Mouse (Mus musculus) forebrain, embryonic 12.5 days (tissue): ENCODE results near the gene Olfr889. TPM values are rescaled to one million over a fixed set of nuclear protein-coding genes. Genes with fewer than 3 reads are reported as not detected.
"Not testable (repeated sequence)": the region's sequence is repeated elsewhere in the genome, so short reads cannot be mapped to it uniquely, and the experiment has no call there.

ENCODE experiments used
- ATAC-seq: fragments of 200-750 bp; cut with Nextera tagmentation; 2 replicates; pipeline ENCODE4 v1.8.0; 2017; ENCODE audit warnings: moderate TSS enrichment; ENCODE audit not compliant: low FRiP score
- H3K27ac ChIP-seq: fragments of 300-500 bp; sonication (generic); 2 replicates; pipeline ENCODE4 v1.5.1; 2016; ENCODE audit warnings: mild to moderate bottlenecking
- H3K27me3 ChIP-seq: fragments of 300-500 bp; sonication (generic); 2 replicates; pipeline ENCODE4 v1.6.1; 2016; ENCODE audit warnings: mild to moderate bottlenecking
- H3K36me3 ChIP-seq: fragments of 300-500 bp; sonication (generic); replicated peaks from 2 replicates; pipeline ENCODE4 v1.6.1; 2016; ENCODE audit warnings: mild to moderate bottlenecking
- H3K4me1 ChIP-seq: fragments of 300-500 bp; sonication (generic); 2 replicates; pipeline ENCODE4 v1.6.1; 2016
- H3K4me2 ChIP-seq: fragments of 300-500 bp; sonication (generic); 2 replicates; pipeline ENCODE4 v1.6.1; 2016; ENCODE audit warnings: mild to moderate bottlenecking, moderate library complexity
- H3K4me3 ChIP-seq: fragments of 300-500 bp; sonication (generic); replicated peaks from 2 replicates; pipeline ENCODE4 v1.5.1; 2016; ENCODE audit warnings: mild to moderate bottlenecking
- H3K9ac ChIP-seq: fragments of 300-500 bp; sonication (generic); 2 replicates; pipeline ENCODE4 v1.6.1; 2016; ENCODE audit warnings: mild to moderate bottlenecking
- H3K9me3 ChIP-seq: fragments of 300-500 bp; sonication (generic); 2 replicates; pipeline ENCODE4 v1.6.1; 2016
- WGBS: fragments of 180-500 bp; shearing (Covaris S2); methylation state at CpG from one replicate; pipeline ENCODE4 v1.1.7; 2016; 5-methylcytosine and 5-hydroxymethylcytosine counted together
- polyA plus RNA-seq: library from polyadenylated mRNA; unstranded; fragments of >200 nt; fragmentation: Nextera tagmentation; extraction: Ambion mirVana; gene quantifications from 2 replicates; pipeline ENCODE4 v1.2.1, GENCODE M21; 2016

The Olfr889 gene
- polyA plus RNA-seq: 0.08 and 0.09 TPM in 2 replicates

DNA sequence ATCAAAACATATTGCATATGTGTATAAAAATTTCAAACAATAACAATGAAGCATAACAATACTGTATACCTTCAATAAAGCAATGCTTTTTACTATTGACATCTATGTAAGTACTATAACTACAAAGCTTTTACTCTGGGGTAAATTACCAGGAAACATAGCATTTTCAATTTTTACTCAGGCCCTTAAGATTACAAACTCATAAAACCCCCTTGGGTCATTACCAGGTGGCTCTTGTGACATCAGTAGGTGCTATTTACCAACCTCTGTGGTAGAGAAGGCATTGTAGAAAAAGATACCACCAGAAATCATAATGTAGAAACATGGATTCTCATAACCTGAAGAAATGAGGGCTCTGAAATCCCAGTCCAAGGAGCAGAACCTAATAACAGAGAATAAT is at the start of gene Olfr889:
Gene Olfr889 (plus strand): TSS at position 301 of the 400 bp plus-strand sequence.
- H3K9ac ChIP-seq: no peak within 1 kb of the TSS
- no peaks in the 10 kb centered on the region for H3K27me3 ChIP-seq
- no peak within 1 kb of the TSS for H3K27ac ChIP-seq
- H3K9me3 ChIP-seq: no peaks in the 10 kb centered on the region
- no peaks in the 10 kb centered on the region for H3K4me1 ChIP-seq
- no peaks in the 10 kb centered on the region for H3K36me3 ChIP-seq
- no peak within 1 kb of the TSS for H3K4me2 ChIP-seq
- no peak within 1 kb of the TSS for H3K4me3 ChIP-seq
- no peak for ATAC-seq

GRCm38 (mm10) chr9:38083772-38084171 is 31.2 kb upstream of the Olfr889 start, which contains the start of gene Olfr887:
Gene Olfr887 (plus strand): TSS chr9:38084072.
- Histone ChIP-seq H3K4me2 (no peak within 1 kb of the TSS), H3K9me3 (no peaks in the 10 kb centered on the region), H3K4me1 (no peaks in the 10 kb centered on the region), H3K27me3 (no peaks in the 10 kb centered on the region), H3K9ac (no peak within 1 kb of the TSS), H3K4me3 (no peak within 1 kb of the TSS), H3K27ac (no peak within 1 kb of the TSS), H3K36me3 (no peaks in the 10 kb centered on the region)
- WGBS: 91% methylated on average over 1 of the region's 1 CpGs
- ATAC-seq: no peak

DNA sequence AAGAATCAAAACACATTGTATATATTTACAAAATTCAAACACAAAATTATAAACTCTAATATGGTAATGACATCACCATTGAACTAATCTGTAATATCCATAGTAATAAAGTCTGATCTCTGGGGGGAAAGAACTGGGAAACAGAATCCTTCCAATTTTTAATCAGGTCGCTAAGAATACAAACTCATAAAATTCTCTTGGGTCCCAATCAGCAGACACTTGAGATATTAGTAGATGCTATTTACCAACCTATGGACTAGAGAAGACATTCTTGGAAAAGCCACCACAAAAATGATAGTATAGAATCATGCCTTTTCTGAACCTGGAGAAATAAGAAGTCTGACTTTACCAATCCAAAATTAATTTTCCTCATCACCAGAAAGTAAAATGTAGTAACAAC is 7.2 kb upstream of the Olfr889 start, which contains the start of gene Olfr888:
Gene Olfr888 (plus strand): TSS at position 301 of the 400 bp plus-strand sequence.
- Histone ChIP-seq H3K27me3 (no peaks in the 10 kb centered on the region), H3K4me3 (no peak within 1 kb of the TSS), H3K36me3 (no peaks in the 10 kb centered on the region), H3K9ac (no peak within 1 kb of the TSS), H3K9me3 (no peaks in the 10 kb centered on the region), H3K4me2 (no peak within 1 kb of the TSS), H3K4me1 (no peaks in the 10 kb centered on the region), H3K27ac (no peak within 1 kb of the TSS)
- ATAC-seq: no peak
- 82% methylated on average over 1 of the region's 1 CpGs for WGBS

DNA sequence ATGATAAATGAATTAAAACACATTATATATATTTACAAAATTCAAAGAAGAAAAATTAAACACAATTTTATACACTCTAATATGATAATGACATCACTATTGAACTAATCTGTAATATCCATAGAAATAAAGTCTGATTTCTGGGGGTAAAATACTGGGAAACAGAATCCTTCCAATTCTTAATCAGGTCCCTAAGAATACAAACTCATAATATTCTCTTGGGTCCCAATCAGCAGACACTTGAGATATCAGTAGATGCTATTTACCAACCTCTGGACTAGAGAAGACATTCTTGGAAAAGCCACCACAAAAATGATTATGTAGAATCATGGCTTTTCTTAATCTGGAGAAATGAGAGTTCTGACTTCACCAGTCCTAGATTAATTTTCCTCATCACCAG is 27.2 kb downstream of the Olfr889 start, which contains the start of gene Olfr890:
Gene Olfr890 (plus strand): TSS at position 301 of the 400 bp plus-strand sequence.
- Histone ChIP-seq H3K9ac (no peak within 1 kb of the TSS), H3K27me3 (no peaks in the 10 kb centered on the region), H3K36me3 (no peaks in the 10 kb centered on the region), H3K4me2 (no peak within 1 kb of the TSS), H3K4me1 (no peaks in the 10 kb centered on the region), H3K27ac (no peak within 1 kb of the TSS), H3K9me3 (no peaks in the 10 kb centered on the region), H3K4me3 (no peak within 1 kb of the TSS)
- ATAC-seq: no peak

DNA sequence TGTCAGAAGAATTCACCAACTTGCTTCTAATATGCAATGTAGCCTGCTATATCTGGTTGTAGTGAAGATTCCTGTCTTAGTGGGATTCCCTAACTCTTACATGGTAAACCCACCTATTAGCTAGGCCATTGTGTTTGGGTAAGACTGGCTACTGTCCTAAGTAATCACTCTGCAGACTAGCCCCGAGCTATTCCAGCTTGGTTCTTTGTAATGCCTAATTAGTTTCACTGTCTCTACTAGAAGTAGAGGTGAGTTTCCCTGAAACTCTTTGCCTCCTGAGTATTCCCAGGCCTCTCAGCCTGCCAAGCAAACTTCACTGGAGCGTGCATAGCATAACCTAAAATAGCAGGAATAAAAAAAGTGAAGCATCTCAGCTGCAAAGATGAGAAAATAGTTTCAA is 53.3 kb downstream of the Olfr889 start:
- 56% methylated on average over 2 of the region's 2 CpGs for WGBS
- not testable (repeated sequence) for H3K27ac ChIP-seq, H3K4me2 ChIP-seq, H3K36me3 ChIP-seq, ATAC-seq, H3K4me3 ChIP-seq, H3K4me1 ChIP-seq, H3K27me3 ChIP-seq, H3K9me3 ChIP-seq, H3K9ac ChIP-seq

Other genes with a start within 250 kb of the Olfr889 start
- gene Olfr145, start 218.5 kb upstream of the Olfr889 start, polyA plus RNA-seq: not detected in 2 replicates
- gene Olfr878, start 197.4 kb upstream of the Olfr889 start, polyA plus RNA-seq: 0.06 TPM in 1 of 2 replicates, not detected in the other
- gene Olfr881, start 123.4 kb upstream of the Olfr889 start, polyA plus RNA-seq: not detected in 2 replicates
- gene Olfr883, start 89.4 kb upstream of the Olfr889 start, polyA plus RNA-seq: not detected in 2 replicates
- gene Olfr884, start 68.6 kb upstream of the Olfr889 start, polyA plus RNA-seq: not detected in 2 replicates
- gene Olfr885, start 53.9 kb upstream of the Olfr889 start, polyA plus RNA-seq: not detected in 2 replicates
- not detected in 2 replicates for gene Olfr887, start 31.1 kb upstream of the Olfr889 start, polyA plus RNA-seq
- not detected in 2 replicates for gene Olfr888, start 7.1 kb upstream of the Olfr889 start, polyA plus RNA-seq
- gene Olfr890, start 27.3 kb downstream of the Olfr889 start, polyA plus RNA-seq: not detected in 2 replicates
- not detected in 2 replicates for gene Olfr891, start 65.6 kb downstream of the Olfr889 start, polyA plus RNA-seq
- not detected in 2 replicates for gene Olfr893, start 93.2 kb downstream of the Olfr889 start, polyA plus RNA-seq
- gene Olfr894, start 102.9 kb downstream of the Olfr889 start, polyA plus RNA-seq: not detected in 2 replicates
- not detected in 2 replicates for gene Olfr143, start 137.6 kb downstream of the Olfr889 start, polyA plus RNA-seq
- gene Olfr895, start 152.7 kb downstream of the Olfr889 start, polyA plus RNA-seq: not detected in 2 replicates
- not detected in 2 replicates for gene Olfr896-ps1, start 175.9 kb downstream of the Olfr889 start, polyA plus RNA-seq
- gene Olfr25, start 213.9 kb downstream of the Olfr889 start, polyA plus RNA-seq: not detected in 2 replicates
- gene Olfr898, start 233.2 kb downstream of the Olfr889 start, polyA plus RNA-seq: not detected in 2 replicates